Comparison of ENCODE assay signal across 11 mouse cellular contexts in genomic region chr9:91350211-91350791, GRCm38 (mm10). TPM values are rescaled to one million over a fixed set of nuclear protein-coding genes. Genes with fewer than 3 reads are reported as not detected.
DNase-seq lines count a peak whose midpoint lies in the region; ATAC-seq and TF ChIP-seq lines count a peak whose summit lies in the region.
"Had no signal": no experiment of that assay in that cellular context is flagged by ENCODE, and none has a peak within 500 bp of the region (broad histone marks: within the 10 kb centered on the region; RNA-seq: fewer than 3 reads in every experiment).

No protein-coding gene starts in this region.

- intact Hi-C loops in left cerebral cortex, postnatal 14 days (cut with DNase I): no loop called here
- intact Hi-C loops in left cerebral cortex, postnatal 4 days (cut with DNase I): no loop called here

- no peaks in the 10 kb centered on the region; the same call in 1 of the 2 replicates for H3K4me1 ChIP-seq in liver, adult 2 months (ENCODE audit: control insufficient read depth, insufficient read depth, low read length)
- peaks cover 49% of the 10 kb centered on the region for H3K4me1 ChIP-seq in forebrain, embryonic 10.5 days
- no peaks in the 10 kb centered on the region for H3K4me1 ChIP-seq in limb, embryonic 11.5 days (ENCODE audit: control insufficient read depth, insufficient read depth, low read length)

- DNase-seq in liver, adult 2 months (ENCODE audit: extremely low read depth, low read depth, low spot score): peak; percentile 65
- no peak for DNase-seq in liver
- DNase-seq in forebrain, embryonic 10.5 days (ENCODE audit: extremely low spot score, low spot score): peak; percentile 37
- peak; percentile 48 for DNase-seq in limb, embryonic 11.5 days (ENCODE audit: low spot score)
- DNase-seq in retina, postnatal 1 day: peak; percentile 40
- no peak for DNase-seq in left cerebral cortex, postnatal 14 days (ENCODE audit: low spot score in 2 of 2)
- no peak for DNase-seq in left cerebral cortex, postnatal 4 days
- no peak for DNase-seq in right cerebral cortex, postnatal 36 days (ENCODE audit: low spot score in 2 of 2)
- DNase-seq: heart, postnatal 4 days had no signal

- no peak for TF ChIP-seq POLR2A in liver, adult 2 months (IDR thresholded peaks at IDR 0.05; ENCODE audit: extremely low read depth, insufficient read depth, low read length)

- no peak overlapping the region for H3K4me2 ChIP-seq in limb, embryonic 11.5 days (ENCODE audit: low read depth, severe bottlenecking)

- no peak for ATAC-seq in limb, embryonic 11.5 days (ENCODE audit: insufficient number of reproducible peaks, low FRiP score, low TSS enrichment, low read depth)

- no peaks in the 10 kb centered on the region for H3K79me2 ChIP-seq in liver, adult 2 months (ENCODE audit: control insufficient read depth, insufficient read depth, low read length)

- no peak overlapping the region for H3K9ac ChIP-seq in liver, adult 2 months (ENCODE audit: low read depth, low read length)
- H3K9ac ChIP-seq in limb, embryonic 11.5 days (ENCODE audit: low read length): no peak overlapping the region

- no peak for TF ChIP-seq CTCF in liver, adult 2 months (IDR thresholded peaks at IDR 0.05; ENCODE audit: low read depth, low read length)

- peaks cover 25% of the 10 kb centered on the region; the same call in 1 of the 2 replicates for H3K27me3 ChIP-seq in liver, adult 2 months (ENCODE audit: control insufficient read depth, insufficient read depth, low read length)
- peaks cover 90% of the 10 kb centered on the region for H3K27me3 ChIP-seq in forebrain, embryonic 10.5 days (ENCODE audit: poor library complexity, severe bottlenecking)
- peaks cover 50% of the 10 kb centered on the region for H3K27me3 ChIP-seq in limb, embryonic 11.5 days (ENCODE audit: control insufficient read depth, insufficient read depth, low read length)

- H3K27ac ChIP-seq in liver, adult 2 months (replicated peaks; ENCODE audit: insufficient read depth, low read depth, low read length): no peak overlapping the region
- peak overlapping the region; percentile 91 for H3K27ac ChIP-seq in forebrain, embryonic 10.5 days
- no peak overlapping the region for H3K27ac ChIP-seq in limb, embryonic 11.5 days (replicated peaks; ENCODE audit: low read depth, low read length)

- H3K4me3 ChIP-seq in liver, adult 2 months (ENCODE audit: insufficient read depth, low read depth, low read length): no peak overlapping the region
- peak overlapping the region; percentile 85 for H3K4me3 ChIP-seq in forebrain, embryonic 10.5 days
- no peak overlapping the region for H3K4me3 ChIP-seq in limb, embryonic 11.5 days (ENCODE audit: low read depth, low read length)

- no peaks in the 10 kb centered on the region for H3K36me3 ChIP-seq in liver, adult 2 months (ENCODE audit: control insufficient read depth, insufficient read depth, low read length)
- no peaks in the 10 kb centered on the region for H3K36me3 ChIP-seq in forebrain, embryonic 10.5 days (replicated peaks)
- H3K36me3 ChIP-seq in limb, embryonic 11.5 days (ENCODE audit: control insufficient read depth, insufficient read depth, low read length): no peaks in the 10 kb centered on the region

- WGBS in liver, adult 2 months: 4% methylated on average over 16 of the region's 16 CpGs
- WGBS in forebrain, embryonic 10.5 days: under 1% methylated on average over 16 of the region's 16 CpGs
- under 1% methylated on average over 16 of the region's 16 CpGs for WGBS in limb, embryonic 11.5 days

- H3K9me3 ChIP-seq in forebrain, embryonic 10.5 days: no peaks in the 10 kb centered on the region
- no peaks in the 10 kb centered on the region for H3K9me3 ChIP-seq in limb, embryonic 11.5 days (ENCODE audit: control insufficient read depth, low read length)

RNA-seq across cellular contexts. Expression of gene Zic4, which starts 11.9 kb away (rescaled TPM):
- total RNA-seq in liver, adult 2 months (2014; rRNA removed): not detected in 2 replicates
- not detected in 2 replicates for polyA plus RNA-seq in liver, adult 2 months (2012; rRNA removed)
- polyA plus RNA-seq in forebrain, embryonic 10.5 days (2016; fragmentation: Nextera tagmentation; extraction: Ambion mirVana): 24.8 and 41.8 TPM in 2 replicates
- polyA plus RNA-seq in limb, embryonic 11.5 days (2014; fragmentation: Nextera tagmentation; extraction: Ambion mirVana): 0.34 and 0.37 TPM in 2 replicates
- total RNA-seq in left cerebral cortex, postnatal 14 days (2021): 1 to 10 TPM; 4.1 to 5.2 TPM
- 1 to 10 TPM; 9.4 to 10.0 TPM for total RNA-seq in left cerebral cortex, postnatal 4 days (2021)
- total RNA-seq: heart, postnatal 4 days had no signal
- polyA plus RNA-seq: lung, embryonic 16.5 days; stomach, embryonic 14.5 days had no signal

RNA-seq across cellular contexts. Expression of gene Zic1, which starts 15.3 kb away (rescaled TPM):
- total RNA-seq in liver, adult 2 months (2014; rRNA removed): under 0.01 TPM in 1 of 2 replicates, not detected in the other
- not detected in 2 replicates for polyA plus RNA-seq in liver, adult 2 months (2012; rRNA removed)
- 6.2 and 8.9 TPM in 2 replicates for polyA plus RNA-seq in forebrain, embryonic 10.5 days (2016; fragmentation: Nextera tagmentation; extraction: Ambion mirVana)
- 0.18 and 0.27 TPM in 2 replicates for polyA plus RNA-seq in limb, embryonic 11.5 days (2014; fragmentation: Nextera tagmentation; extraction: Ambion mirVana)
- 10 to 100 TPM; 12.4 to 13.8 TPM for total RNA-seq in left cerebral cortex, postnatal 14 days (2021)
- 10 to 100 TPM; 21.4 to 28.8 TPM for total RNA-seq in left cerebral cortex, postnatal 4 days (2021)
- total RNA-seq: heart, postnatal 4 days had no signal
- polyA plus RNA-seq: lung, embryonic 16.5 days; stomach, embryonic 14.5 days had no signal

Comparison
In these comparisons a context has a peak if more than half of its experiments do, and no peak if none do; other contexts are left out.
1. DNase-seq: peak in liver, adult 2 months (single experiment), forebrain, embryonic 10.5 days (single experiment), limb, embryonic 11.5 days (single experiment) and retina, postnatal 1 day (single experiment); none in liver (single experiment), left cerebral cortex, postnatal 14 days (0 of 2), left cerebral cortex, postnatal 4 days (single experiment) and right cerebral cortex, postnatal 36 days (0 of 2).
2. RNA of gene Zic1, which starts 15.3 kb away (total RNA-seq): 21.4 to 28.8 TPM in left cerebral cortex, postnatal 4 days and 12.4 to 13.8 TPM in left cerebral cortex, postnatal 14 days; under 0.01 TPM in liver, adult 2 months; every median in the first group is over 10 times any median in the second.